Mouse (Mus musculus) testis, postnatal 10 days (tissue): ENCODE results near the gene Adam12.

Experiments used
- DNase-seq: peaks from one replicate; pipeline ENCODE4 v3.0.0; 2021; ENCODE audit warnings: low spot score

The Adam12 gene

GRCm38 (mm10) chr7:134150305-134150704, 81.6 kb downstream of the Adam12 start:
- no peak for DNase-seq

GRCm38 (mm10) chr7:134149351-134149750, 82.6 kb downstream of the Adam12 start:
- no peak for DNase-seq

- DNase-seq = no peak
Observed at GRCm38 (mm10) chr7:134147561-134147960, 84.4 kb downstream of the Adam12 start.

- no peak for DNase-seq
Observed at GRCm38 (mm10) chr7:134146821-134147220, 85.1 kb downstream of the Adam12 start.

- no peak for DNase-seq
Observed at GRCm38 (mm10) chr7:134144111-134144510, 87.8 kb downstream of the Adam12 start.

- DNase-seq = no peak
Observed at GRCm38 (mm10) chr7:134139291-134139949, 92.5 kb downstream of the Adam12 start.

GRCm38 (mm10) chr7:134132323-134132722, 99.6 kb downstream of the Adam12 start:
- no peak for DNase-seq

- no peak for DNase-seq
Observed at GRCm38 (mm10) chr7:134128087-134128522, 103.8 kb downstream of the Adam12 start.

- DNase-seq = no peak
Observed at GRCm38 (mm10) chr7:134121397-134121796, 110.5 kb downstream of the Adam12 start.

- DNase-seq = no peak
Observed at GRCm38 (mm10) chr7:134115438-134115837, 116.5 kb downstream of the Adam12 start.

- DNase-seq = peak; percentile 55
Observed at GRCm38 (mm10) chr7:134114311-134115188, 117.4 kb downstream of the Adam12 start.

GRCm38 (mm10) chr7:134113829-134114228, 118.1 kb downstream of the Adam12 start:
- no peak for DNase-seq

- DNase-seq = no peak
Observed at GRCm38 (mm10) chr7:134110116-134110515, 121.8 kb downstream of the Adam12 start.

GRCm38 (mm10) chr7:134107849-134108248, 124.1 kb downstream of the Adam12 start:
- DNase-seq = no peak

- no peak for DNase-seq
Observed at GRCm38 (mm10) chr7:134099010-134099409, 132.9 kb downstream of the Adam12 start.

- no peak for DNase-seq
Observed at GRCm38 (mm10) chr7:134097861-134098260, 134.1 kb downstream of the Adam12 start.

GRCm38 (mm10) chr7:134093871-134094270, 138.1 kb downstream of the Adam12 start:
- no peak for DNase-seq

- no peak for DNase-seq
Observed at GRCm38 (mm10) chr7:134090764-134091163, 141.2 kb downstream of the Adam12 start.

- DNase-seq = no peak
Observed at GRCm38 (mm10) chr7:134090256-134090655, 141.7 kb downstream of the Adam12 start.

GRCm38 (mm10) chr7:134088548-134089347, 143.2 kb downstream of the Adam12 start:
- no peak for DNase-seq

GRCm38 (mm10) chr7:134085396-134085795, 146.6 kb downstream of the Adam12 start:
- no peak for DNase-seq

- no peak for DNase-seq
Observed at GRCm38 (mm10) chr7:134084926-134085325, 147.0 kb downstream of the Adam12 start.
